Mouse (Mus musculus) embryonic facial prominence, embryonic 10.5 days (tissue): Measurements from ENCODE around the gene Ldhd. TPM values are rescaled to one million over a fixed set of nuclear protein-coding genes. Genes with fewer than 3 reads are reported as not detected.
A peak's percentile ranks its signal among the peaks of the same experiment; 100 is the strongest.

ENCODE experiments used
- DNase-seq: peaks from one replicate; pipeline ENCODE4 v3.0.0-alpha.2; 2017; ENCODE audit warnings: low spot score
- H3K27ac ChIP-seq: fragments of 300-500 bp; sonication (generic); replicated peaks from 2 replicates; pipeline ENCODE4 v1.5.1; 2016; ENCODE audit warnings: mild to moderate bottlenecking
- H3K27me3 ChIP-seq: fragments of 300-500 bp; sonication (generic); replicated peaks from 2 replicates; pipeline ENCODE4 v1.6.1; 2016; ENCODE audit warnings: low read depth, mild to moderate bottlenecking; ENCODE audit not compliant: poor library complexity, severe bottlenecking
- H3K36me3 ChIP-seq: fragments of 300-500 bp; sonication (generic); replicated peaks from 2 replicates; pipeline ENCODE4 v1.6.1; 2016; ENCODE audit warnings: mild to moderate bottlenecking, moderate library complexity
- H3K4me1 ChIP-seq: fragments of 300-500 bp; sonication (generic); 2 replicates; pipeline ENCODE4 v1.6.1; 2016
- H3K4me3 ChIP-seq: fragments of 300-500 bp; sonication (generic); 2 replicates; pipeline ENCODE4 v1.5.1; 2016; ENCODE audit warnings: mild to moderate bottlenecking, moderate library complexity
- H3K9me3 ChIP-seq: fragments of 300-500 bp; sonication (generic); 2 replicates; pipeline ENCODE4 v1.6.1; 2016; ENCODE audit warnings: mild to moderate bottlenecking
- WGBS: fragments of 180-500 bp; shearing (Covaris S2); methylation state at CpG from one replicate; pipeline ENCODE4 v1.1.7; 2016; 5-methylcytosine and 5-hydroxymethylcytosine counted together
- polyA plus RNA-seq: library from polyadenylated mRNA; unstranded; fragments of >200 nt; fragmentation: Nextera tagmentation; extraction: Ambion mirVana; gene quantifications from 2 replicates; pipeline ENCODE4 v1.2.1, GENCODE M21; 2016

Gene Ldhd
- polyA plus RNA-seq = 0.23 and 0.25 TPM in 2 replicates

DNA sequence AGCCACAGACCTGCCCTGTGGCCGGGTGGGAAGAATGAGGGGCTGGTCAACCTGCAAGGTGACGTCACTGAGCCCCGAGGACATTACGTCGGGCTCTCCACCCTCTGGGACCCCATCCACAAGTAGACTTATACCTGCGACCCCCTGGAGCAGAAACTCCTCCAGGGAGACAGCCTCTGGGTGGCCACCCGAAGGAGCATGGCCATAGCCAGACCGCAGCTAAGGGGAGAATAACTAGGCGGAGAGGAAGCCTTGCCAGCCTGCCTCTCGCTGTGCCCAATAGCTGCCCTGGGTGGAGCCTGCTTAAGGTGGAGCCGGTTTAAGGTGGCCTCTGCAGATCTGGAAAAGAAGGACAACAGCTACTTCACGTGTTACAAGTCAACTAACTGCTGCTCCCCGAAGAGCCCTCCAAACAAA is at the start of gene Ldhd:
TSS of gene Ldhd (minus strand) at position 270 of the 417 bp plus-strand sequence.
- H3K27ac ChIP-seq = no peak within 1 kb of the TSS
- peak within 1 kb of the TSS; percentile 36 for H3K4me3 ChIP-seq

GRCm38 (mm10) chr8:111678848-111679247 is 48.7 kb upstream of the Ldhd start:
- 90% methylated on average over 7 of the region's 7 CpGs for WGBS
- no peaks in the 10 kb centered on the region for H3K36me3 ChIP-seq
- H3K4me1 ChIP-seq = no peaks in the 10 kb centered on the region
- H3K27ac ChIP-seq = no peak overlapping the region
- no peak for DNase-seq
- H3K9me3 ChIP-seq = peaks cover 7% of the 10 kb centered on the region
- H3K27me3 ChIP-seq = 0 out of 2 replicates have a peak, but pooled peaks cover 3% of the 10 kb centered on the region
- H3K4me3 ChIP-seq = no peak overlapping the region

More for the DNA sequence above, at the start of gene Ldhd:
- DNase-seq = no peak
- Histone ChIP-seq H3K36me3 (peaks cover 27% of the 10 kb centered on the region), H3K4me1 (peaks cover 9% of the 10 kb centered on the region; the same call in 1 of the 2 replicates), H3K9me3 (0 out of 2 replicates have a peak, but pooled peaks cover 3% of the 10 kb centered on the region), H3K27me3 (no peaks in the 10 kb centered on the region)
- WGBS = 26% methylated on average over 13 of the region's 13 CpGs

DNA sequence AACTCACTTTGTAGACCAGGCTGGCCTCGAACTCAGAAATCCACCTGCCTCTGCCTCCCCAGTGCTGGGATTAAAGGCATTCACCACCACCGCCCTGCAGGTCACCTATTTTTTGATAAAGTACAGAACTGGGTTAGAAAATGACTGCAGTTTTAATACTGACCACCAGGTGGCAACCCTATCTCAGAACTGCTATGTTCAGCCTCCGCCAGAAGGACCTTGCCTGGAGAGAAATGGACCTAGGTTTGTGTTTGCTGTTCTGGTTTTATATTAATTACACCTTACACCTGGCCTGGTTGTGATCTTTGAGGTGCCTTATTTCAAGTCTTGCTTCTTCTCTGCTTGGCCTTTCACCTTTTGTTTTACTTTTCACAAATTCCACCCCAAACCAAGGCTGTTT is 47.9 kb upstream of the Ldhd start:
- Histone ChIP-seq H3K27ac (no peak overlapping the region), H3K4me1 (no peaks in the 10 kb centered on the region), H3K36me3 (0 out of 2 replicates have a peak, but pooled peaks cover 2% of the 10 kb centered on the region), H3K9me3 (peaks cover 7% of the 10 kb centered on the region), H3K4me3 (no peak overlapping the region), H3K27me3 (0 out of 2 replicates have a peak, but pooled peaks cover 3% of the 10 kb centered on the region)
- 38% methylated on average over 3 of the region's 3 CpGs for WGBS
- peak; percentile 41 for DNase-seq

GRCm38 (mm10) chr8:111676237-111676636 is 46.1 kb upstream of the Ldhd start:
- H3K27ac ChIP-seq = no peak overlapping the region
- 78% methylated on average over 8 of the region's 8 CpGs for WGBS
- DNase-seq = no peak
- H3K4me3 ChIP-seq = no peak overlapping the region
- H3K36me3 ChIP-seq = peaks cover 17% of the 10 kb centered on the region
- H3K4me1 ChIP-seq = no peaks in the 10 kb centered on the region
- H3K9me3 ChIP-seq = peaks cover 7% of the 10 kb centered on the region
- H3K27me3 ChIP-seq = 0 out of 2 replicates have a peak, but pooled peaks cover under 1% of the 10 kb centered on the region

DNA sequence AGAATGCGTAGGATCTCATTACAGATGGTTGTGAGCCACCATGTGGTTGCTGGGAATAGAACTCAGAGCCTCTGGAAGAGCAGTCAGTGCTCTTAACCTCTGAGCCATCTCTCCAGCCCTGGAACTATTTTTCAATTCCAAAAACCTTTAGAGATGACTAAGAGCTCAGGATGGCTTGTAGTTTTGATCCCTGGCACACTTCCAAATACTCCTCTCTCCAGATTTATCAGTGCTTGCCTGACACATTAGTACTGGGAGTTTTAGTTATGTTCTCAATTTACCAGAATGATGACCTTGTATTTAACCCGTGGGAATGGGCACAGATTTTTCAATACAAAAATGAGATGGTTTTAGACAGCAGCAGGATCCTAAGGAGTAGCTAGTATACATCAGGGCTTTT is 36.6 kb upstream of the Ldhd start:
- Histone ChIP-seq H3K9me3 (peaks cover 7% of the 10 kb centered on the region; the same call in 1 of the 2 replicates), H3K27me3 (no peaks in the 10 kb centered on the region), H3K4me1 (no peaks in the 10 kb centered on the region), H3K36me3 (peaks cover 59% of the 10 kb centered on the region), H3K4me3 (no peak overlapping the region), H3K27ac (no peak overlapping the region)
- 95% methylated on average over 2 of the region's 2 CpGs for WGBS
- no peak for DNase-seq

DNA sequence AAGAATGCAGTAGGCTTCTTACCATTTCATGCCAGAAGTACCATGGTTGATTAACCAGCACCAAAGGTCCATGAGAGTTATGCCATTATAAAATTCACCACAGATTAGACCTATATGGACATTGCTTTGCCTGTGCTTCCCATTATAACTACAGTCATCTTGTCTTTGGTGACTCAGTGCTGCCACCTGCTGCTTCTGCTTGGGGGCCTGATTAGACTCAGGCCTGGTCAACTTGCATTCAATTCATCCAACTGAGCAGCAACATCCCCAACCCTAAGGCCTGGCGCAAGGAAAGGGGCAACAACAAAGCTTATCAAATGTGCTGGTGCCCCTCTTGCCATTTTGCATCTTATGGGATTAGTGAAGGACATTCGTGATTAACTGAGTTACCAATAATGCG is 32.3 kb upstream of the Ldhd start:
- DNase-seq = peak; percentile 73
- H3K36me3 ChIP-seq = peaks cover 43% of the 10 kb centered on the region
- 86% methylated on average over 3 of the region's 3 CpGs for WGBS
- H3K4me3 ChIP-seq = no peak overlapping the region
- H3K9me3 ChIP-seq = no peaks in the 10 kb centered on the region
- H3K27ac ChIP-seq = no peak overlapping the region
- no peaks in the 10 kb centered on the region for H3K27me3 ChIP-seq
- H3K4me1 ChIP-seq = peaks cover 1% of the 10 kb centered on the region

DNA sequence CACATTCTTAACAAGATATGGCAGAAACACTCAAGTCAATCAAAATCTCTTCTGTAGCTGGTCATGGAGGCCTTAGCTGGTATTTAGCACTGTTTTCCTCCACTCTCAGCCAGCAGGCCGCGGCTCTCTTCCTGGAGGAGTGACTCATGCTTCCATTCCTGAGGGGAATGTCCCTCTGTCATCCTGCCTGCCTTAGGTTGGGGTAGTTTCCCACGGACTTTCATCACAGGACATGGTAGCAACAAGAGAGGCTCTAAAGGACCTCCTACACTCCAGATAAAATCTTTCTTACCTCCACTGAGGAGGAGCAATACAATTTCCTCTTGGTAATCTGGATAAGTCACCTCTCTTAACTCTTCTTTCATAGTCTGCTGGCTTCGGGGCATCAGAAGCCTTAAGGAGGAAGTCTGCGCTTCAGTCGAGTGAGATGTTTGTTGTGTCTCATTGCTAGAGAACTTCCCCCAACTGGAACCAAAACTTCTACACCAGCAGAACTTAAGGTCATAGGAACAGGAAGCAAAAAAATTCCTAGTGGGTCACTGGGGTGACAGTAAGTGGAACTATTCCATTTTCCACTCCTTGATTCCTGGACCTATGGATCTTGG is 28.7 kb upstream of the Ldhd start:
- Histone ChIP-seq H3K4me1 (peaks cover 9% of the 10 kb centered on the region), H3K36me3 (peaks cover 27% of the 10 kb centered on the region), H3K27me3 (no peaks in the 10 kb centered on the region), H3K4me3 (no peak overlapping the region), H3K9me3 (no peaks in the 10 kb centered on the region), H3K27ac (no peak overlapping the region)
- DNase-seq = no peak
- WGBS = 83% methylated on average over 6 of the region's 6 CpGs

GRCm38 (mm10) chr8:111657312-111657854 is 27.2 kb upstream of the Ldhd start:
- no peak overlapping the region for H3K27ac ChIP-seq
- H3K4me3 ChIP-seq = no peak overlapping the region
- H3K9me3 ChIP-seq = no peaks in the 10 kb centered on the region
- H3K4me1 ChIP-seq = peaks cover 9% of the 10 kb centered on the region
- WGBS = 53% methylated on average over 1 of the region's 1 CpGs
- no peak for DNase-seq
- peaks cover 27% of the 10 kb centered on the region for H3K36me3 ChIP-seq
- H3K27me3 ChIP-seq = no peaks in the 10 kb centered on the region

DNA sequence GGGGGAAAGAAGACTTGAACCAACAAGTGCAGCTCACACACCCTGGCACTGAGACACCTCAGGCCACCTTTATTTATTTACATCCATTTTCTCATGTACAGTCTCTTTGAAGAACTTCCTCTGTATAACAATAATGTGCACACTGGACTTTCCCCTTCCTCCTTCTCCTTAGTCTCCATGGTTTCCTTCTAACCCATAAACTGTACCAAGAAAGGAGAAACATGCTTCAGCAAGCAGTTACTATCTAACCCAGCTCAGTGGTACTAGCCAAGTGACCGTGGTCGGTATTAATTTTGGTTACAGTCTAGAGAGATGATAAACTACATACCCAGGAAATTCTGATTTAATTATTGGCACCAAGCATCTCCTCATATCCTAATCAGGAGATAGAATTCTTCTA is 23.4 kb upstream of the Ldhd start:
- Histone ChIP-seq H3K4me3 (no peak overlapping the region), H3K27ac (no peak overlapping the region), H3K9me3 (no peaks in the 10 kb centered on the region), H3K27me3 (no peaks in the 10 kb centered on the region), H3K4me1 (peaks cover 15% of the 10 kb centered on the region), H3K36me3 (peaks cover 3% of the 10 kb centered on the region)
- no peak for DNase-seq
- WGBS = over 99% methylated on average over 2 of the region's 2 CpGs

DNA sequence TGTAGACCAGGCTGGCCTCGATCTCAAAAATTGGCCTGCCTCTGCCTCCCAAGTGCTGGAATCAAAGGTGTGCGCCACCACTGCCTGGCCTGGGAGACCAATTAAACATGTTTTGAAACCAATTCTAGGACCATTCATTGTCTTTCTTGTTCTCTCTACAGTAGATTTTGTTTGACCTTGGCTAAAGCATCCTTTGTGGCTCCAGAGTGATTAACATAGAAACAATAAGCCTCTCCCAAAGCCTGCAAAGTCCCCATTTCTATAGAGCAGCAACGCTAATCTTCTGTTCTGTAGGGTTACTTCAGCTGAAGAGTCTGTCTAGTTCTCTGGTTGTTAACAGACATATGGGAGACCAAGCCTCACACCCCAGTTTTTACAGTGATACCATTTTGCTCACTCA is 20.5 kb upstream of the Ldhd start:
- H3K4me3 ChIP-seq = no peak overlapping the region
- H3K27ac ChIP-seq = no peak overlapping the region
- no peaks in the 10 kb centered on the region for H3K27me3 ChIP-seq
- 88% methylated on average over 3 of the region's 3 CpGs for WGBS
- H3K9me3 ChIP-seq = no peaks in the 10 kb centered on the region
- peaks cover 16% of the 10 kb centered on the region for H3K36me3 ChIP-seq
- DNase-seq = no peak
- peaks cover 13% of the 10 kb centered on the region for H3K4me1 ChIP-seq

GRCm38 (mm10) chr8:111648834-111649233 is 18.7 kb upstream of the Ldhd start:
- H3K27ac ChIP-seq = 0 out of 2 replicates have a peak overlapping the region, but pooled peaks have one; percentile 7
- no peak overlapping the region for H3K4me3 ChIP-seq

GRCm38 (mm10) chr8:111645715-111646114 is 15.5 kb upstream of the Ldhd start:
- DNase-seq = no peak
- peaks cover 21% of the 10 kb centered on the region for H3K4me1 ChIP-seq
- no peak overlapping the region for H3K4me3 ChIP-seq
- 95% methylated on average over 8 of the region's 8 CpGs for WGBS
- no peak overlapping the region for H3K27ac ChIP-seq
- H3K27me3 ChIP-seq = no peaks in the 10 kb centered on the region
- H3K36me3 ChIP-seq = peaks cover 13% of the 10 kb centered on the region
- H3K9me3 ChIP-seq = no peaks in the 10 kb centered on the region

More at GRCm38 (mm10) chr8:111648834-111649233, 18.7 kb upstream of the Ldhd start:
- no peaks in the 10 kb centered on the region for H3K9me3 ChIP-seq
- WGBS = 49% methylated on average over 2 of the region's 2 CpGs
- H3K27me3 ChIP-seq = no peaks in the 10 kb centered on the region
- peaks cover 13% of the 10 kb centered on the region for H3K36me3 ChIP-seq
- DNase-seq = no peak
- H3K4me1 ChIP-seq = peaks cover 13% of the 10 kb centered on the region
